Mouse (Mus musculus): ENCODE results near the gene Fbxl22. TPM values are rescaled to one million over a fixed set of nuclear protein-coding genes. Genes with fewer than 3 reads are reported as not detected.

The Fbxl22 gene
- polyA plus RNA-seq, 1 experiment from 2014 or later, result 0.72 TPM

DNA sequence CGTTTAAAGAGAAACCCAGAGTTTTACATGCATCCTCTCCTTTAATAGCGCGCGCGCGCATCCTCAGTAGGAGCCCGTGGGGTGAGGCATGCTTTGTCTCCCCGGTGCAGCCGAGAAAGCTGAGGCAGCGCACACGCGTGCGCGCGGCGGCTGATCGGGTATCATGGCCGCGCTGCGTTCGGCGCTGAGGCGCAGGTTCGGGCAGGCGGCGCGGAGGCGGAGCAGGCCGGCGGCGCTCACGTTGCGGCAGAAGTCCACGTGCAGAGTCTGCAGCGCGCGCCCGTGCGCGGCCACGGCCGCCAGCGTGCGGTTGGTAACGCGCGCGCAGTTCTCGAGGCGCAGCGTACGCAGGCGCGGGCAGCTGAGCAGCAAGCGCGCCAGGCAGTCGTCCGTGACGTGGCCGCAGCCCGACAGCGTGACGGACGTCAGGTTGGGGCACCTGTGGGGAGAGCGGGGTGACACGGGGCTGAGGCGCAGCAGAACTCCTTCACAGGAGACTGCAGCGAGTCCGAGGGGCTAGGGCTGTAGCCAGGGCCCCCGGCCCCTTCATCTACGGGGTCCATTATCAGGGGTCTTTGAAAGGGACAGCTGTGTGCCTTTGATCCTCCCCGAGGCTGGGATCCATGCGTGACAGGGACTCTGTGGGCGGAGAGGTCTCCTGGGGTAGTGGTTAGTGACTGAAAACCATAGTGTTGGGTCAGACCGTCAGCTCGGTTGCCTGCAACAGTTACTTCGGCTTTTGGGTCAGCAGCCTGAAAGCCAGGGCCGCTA, 2.6 kb downstream of the Fbxl22 start:
- H3K9me3 ChIP-seq (replicated peaks; ENCODE audit: control insufficient read depth, low read length, poor library complexity, severe bottlenecking), result no peaks in the 10 kb centered on the region
- peaks cover 7% of the 10 kb centered on the region; the same call in 1 of the 2 replicates for H3K4me1 ChIP-seq (ENCODE audit: control insufficient read depth, insufficient read depth, low read length)
- H3K27me3 ChIP-seq (ENCODE audit: control insufficient read depth, insufficient read depth, low read depth, low read length), result no peaks in the 10 kb centered on the region
- peak overlapping the region; percentile 46 for H3K4me3 ChIP-seq (ENCODE audit: low read depth, low read length)
- peak overlapping the region; percentile 58 for H3K9ac ChIP-seq (ENCODE audit: low read depth, low read length)
- WGBS, result under 1% methylated on average over 78 of the region's 78 CpGs
- H3K27ac ChIP-seq (ENCODE audit: low read length), result peak overlapping the region; percentile 92
- H3K4me2 ChIP-seq (ENCODE audit: low read length), result peak overlapping the region; percentile 71
- peak; percentile 94 for ATAC-seq
- peaks cover 24% of the 10 kb centered on the region for H3K36me3 ChIP-seq (ENCODE audit: control insufficient read depth, insufficient read depth, low read length)

DNA sequence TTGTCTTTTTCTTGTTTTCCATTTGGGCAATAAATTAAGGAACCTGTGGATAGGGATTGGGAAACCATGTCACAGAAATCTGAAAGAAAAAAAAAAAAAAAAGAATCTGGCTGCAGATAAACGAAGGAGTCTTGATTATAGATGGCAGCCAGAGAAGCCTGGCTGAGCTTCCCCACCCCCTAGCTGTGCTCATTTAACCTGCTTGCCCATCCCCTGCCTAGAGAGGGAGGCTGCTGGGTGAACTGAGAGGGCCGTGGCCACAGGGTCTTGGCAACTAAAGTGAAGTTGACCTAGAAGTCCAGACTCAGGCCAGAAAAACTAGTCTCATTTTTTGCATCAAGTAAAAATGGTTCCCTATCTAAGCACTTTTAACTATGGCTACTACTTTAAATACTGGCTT, 3.4 kb downstream of the Fbxl22 start:
- ATAC-seq, result no peak
- peak overlapping the region; percentile 71 for H3K4me2 ChIP-seq (ENCODE audit: low read length)
- peaks cover 17% of the 10 kb centered on the region for H3K36me3 ChIP-seq (ENCODE audit: control insufficient read depth, insufficient read depth, low read length)
- H3K27ac ChIP-seq (ENCODE audit: low read length), result peak overlapping the region; percentile 92
- WGBS, result 5% methylated on average over 2 of the region's 2 CpGs
- peak overlapping the region; percentile 46 for H3K4me3 ChIP-seq (ENCODE audit: low read depth, low read length)
- H3K9me3 ChIP-seq (replicated peaks; ENCODE audit: control insufficient read depth, low read length, poor library complexity, severe bottlenecking), result no peaks in the 10 kb centered on the region
- peak overlapping the region; percentile 58 for H3K9ac ChIP-seq (ENCODE audit: low read depth, low read length)
- no peaks in the 10 kb centered on the region for H3K27me3 ChIP-seq (ENCODE audit: control insufficient read depth, insufficient read depth, low read depth, low read length)
- peaks cover 7% of the 10 kb centered on the region; the same call in 1 of the 2 replicates for H3K4me1 ChIP-seq (ENCODE audit: control insufficient read depth, insufficient read depth, low read length)

GRCm38 (mm10) chr9:66510351-66510841, 4.0 kb downstream of the Fbxl22 start:
- H3K9ac ChIP-seq (ENCODE audit: low read depth, low read length), result peak overlapping the region; percentile 42; the same call in 1 of the 2 replicates
- H3K27me3 ChIP-seq (ENCODE audit: control insufficient read depth, insufficient read depth, low read depth, low read length), result no peaks in the 10 kb centered on the region
- no peaks in the 10 kb centered on the region for H3K9me3 ChIP-seq (replicated peaks; ENCODE audit: control insufficient read depth, low read length, poor library complexity, severe bottlenecking)
- 50% methylated on average over 7 of the region's 7 CpGs for WGBS
- no peak overlapping the region for H3K4me3 ChIP-seq (ENCODE audit: low read depth, low read length)
- no peak for ATAC-seq
- H3K4me2 ChIP-seq (ENCODE audit: low read length), result peak overlapping the region; percentile 71; the same call in 1 of the 2 replicates
- peaks cover 19% of the 10 kb centered on the region for H3K36me3 ChIP-seq (ENCODE audit: control insufficient read depth, insufficient read depth, low read length)
- peaks cover 7% of the 10 kb centered on the region; the same call in 1 of the 2 replicates for H3K4me1 ChIP-seq (ENCODE audit: control insufficient read depth, insufficient read depth, low read length)
- H3K27ac ChIP-seq (ENCODE audit: low read length), result peak overlapping the region; percentile 92

DNA sequence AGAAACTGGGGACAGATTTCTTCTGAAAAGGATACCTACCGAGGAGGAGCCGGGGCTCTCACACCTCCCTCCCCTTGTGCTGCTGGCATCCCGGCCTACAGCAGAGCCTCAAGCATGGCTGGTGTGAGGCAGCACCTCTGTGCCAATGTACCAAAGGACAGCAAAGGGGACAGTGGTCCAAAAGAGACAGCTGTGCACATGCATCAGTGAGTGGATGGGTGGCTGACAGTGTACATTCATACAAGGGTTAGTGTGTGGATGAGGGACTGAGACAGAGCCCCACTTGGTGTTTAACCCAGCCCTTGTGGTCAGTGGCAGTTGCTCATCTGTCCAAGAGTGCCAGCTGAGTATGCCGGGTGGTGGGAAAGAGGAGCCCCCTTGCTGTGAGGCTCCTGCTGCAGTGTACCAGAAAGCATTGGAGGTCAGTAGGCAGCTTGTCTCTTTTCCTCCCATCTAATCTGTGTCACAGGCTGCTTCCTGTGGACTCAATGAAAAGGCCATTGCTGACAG, 5.4 kb downstream of the Fbxl22 start:
- H3K27ac ChIP-seq (ENCODE audit: low read length), result no peak overlapping the region
- WGBS, result 59% methylated on average over 4 of the region's 4 CpGs

GRCm38 (mm10) chr9:66507684-66508083, 6.7 kb downstream of the Fbxl22 start:
- Histone ChIP-seq H3K27me3 (ENCODE audit: control insufficient read depth, insufficient read depth, low read depth, low read length) (no peaks in the 10 kb centered on the region), H3K4me2 (ENCODE audit: low read length) (no peak overlapping the region), H3K9ac (ENCODE audit: low read depth, low read length) (no peak overlapping the region), H3K4me1 (ENCODE audit: control insufficient read depth, insufficient read depth, low read length) (peaks cover 7% of the 10 kb centered on the region; the same call in 1 of the 2 replicates), H3K27ac (ENCODE audit: low read length) (no peak overlapping the region), H3K4me3 (ENCODE audit: low read depth, low read length) (no peak overlapping the region), H3K36me3 (ENCODE audit: control insufficient read depth, insufficient read depth, low read length) (peaks cover 29% of the 10 kb centered on the region), H3K9me3 (replicated peaks; ENCODE audit: control insufficient read depth, low read length, poor library complexity, severe bottlenecking) (no peaks in the 10 kb centered on the region)
- 78% methylated on average over 3 of the region's 3 CpGs for WGBS
- ATAC-seq, result no peak

More for the DNA sequence above, 5.4 kb downstream of the Fbxl22 start:
- no peaks in the 10 kb centered on the region for H3K9me3 ChIP-seq (replicated peaks; ENCODE audit: control insufficient read depth, low read length, poor library complexity, severe bottlenecking)
- no peak for ATAC-seq
- no peaks in the 10 kb centered on the region for H3K27me3 ChIP-seq (ENCODE audit: control insufficient read depth, insufficient read depth, low read depth, low read length)
- H3K9ac ChIP-seq (ENCODE audit: low read depth, low read length), result no peak overlapping the region
- H3K36me3 ChIP-seq (ENCODE audit: control insufficient read depth, insufficient read depth, low read length), result peaks cover 29% of the 10 kb centered on the region
- H3K4me2 ChIP-seq (ENCODE audit: low read length), result no peak overlapping the region
- no peak overlapping the region for H3K4me3 ChIP-seq (ENCODE audit: low read depth, low read length)
- H3K4me1 ChIP-seq (ENCODE audit: control insufficient read depth, insufficient read depth, low read length), result peaks cover 7% of the 10 kb centered on the region; the same call in 1 of the 2 replicates

DNA sequence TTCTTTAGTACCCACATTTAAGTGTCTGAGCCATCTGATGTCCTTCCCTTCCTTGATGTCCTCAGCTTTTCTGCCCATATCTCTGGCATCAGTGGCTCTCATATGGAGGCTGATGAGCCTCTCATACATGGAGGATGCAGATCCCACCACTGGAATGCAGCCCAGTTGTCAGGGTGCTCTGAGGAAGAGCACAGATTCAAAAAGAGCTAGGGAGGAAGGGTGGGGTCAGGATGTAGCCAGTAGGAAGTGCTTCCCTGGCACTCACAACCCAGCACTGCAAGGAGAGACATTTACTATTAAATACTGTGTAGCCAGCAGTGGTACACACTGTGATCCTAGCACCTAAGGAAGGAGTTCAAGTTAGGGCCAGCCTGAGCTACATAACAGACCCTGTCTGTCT, 8.0 kb downstream of the Fbxl22 start:
- Histone ChIP-seq H3K4me1 (ENCODE audit: control insufficient read depth, insufficient read depth, low read length) (peaks cover 7% of the 10 kb centered on the region; the same call in 1 of the 2 replicates), H3K9ac (ENCODE audit: low read depth, low read length) (no peak overlapping the region), H3K27ac (ENCODE audit: low read length) (no peak overlapping the region), H3K4me3 (ENCODE audit: low read depth, low read length) (no peak overlapping the region), H3K36me3 (ENCODE audit: control insufficient read depth, insufficient read depth, low read length) (peaks cover 36% of the 10 kb centered on the region), H3K4me2 (ENCODE audit: low read length) (no peak overlapping the region), H3K27me3 (ENCODE audit: control insufficient read depth, insufficient read depth, low read depth, low read length) (no peaks in the 10 kb centered on the region), H3K9me3 (replicated peaks; ENCODE audit: control insufficient read depth, low read length, poor library complexity, severe bottlenecking) (no peaks in the 10 kb centered on the region)
- no peak for ATAC-seq

DNA sequence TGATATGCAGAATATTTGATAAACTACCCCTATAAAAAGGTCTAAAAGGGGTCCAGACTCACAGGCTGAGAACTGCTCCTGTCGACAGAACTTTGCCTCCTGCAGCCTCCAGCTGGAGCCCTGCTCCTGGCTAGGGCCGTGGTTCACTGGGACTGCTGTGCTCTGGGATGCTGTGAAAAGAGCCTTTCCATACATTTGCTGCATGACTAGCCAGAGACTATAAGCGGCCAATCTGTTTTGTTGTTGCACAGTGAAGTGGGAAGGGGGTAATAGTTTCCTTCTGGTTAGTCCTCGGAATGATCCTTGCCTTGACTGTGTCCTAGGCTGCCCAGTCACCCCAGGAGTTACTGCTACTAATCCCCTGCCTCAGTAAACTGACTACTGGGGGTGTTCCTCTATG, 8.4 kb downstream of the Fbxl22 start:
- H3K27me3 ChIP-seq (ENCODE audit: control insufficient read depth, insufficient read depth, low read depth, low read length), result no peaks in the 10 kb centered on the region
- H3K4me1 ChIP-seq (ENCODE audit: control insufficient read depth, insufficient read depth, low read length), result peaks cover 6% of the 10 kb centered on the region; the same call in 1 of the 2 replicates
- no peak overlapping the region for H3K4me3 ChIP-seq (ENCODE audit: low read depth, low read length)
- H3K27ac ChIP-seq (ENCODE audit: low read length), result no peak overlapping the region
- no peak overlapping the region for H3K9ac ChIP-seq (ENCODE audit: low read depth, low read length)
- peaks cover 38% of the 10 kb centered on the region for H3K36me3 ChIP-seq (ENCODE audit: control insufficient read depth, insufficient read depth, low read length)
- H3K4me2 ChIP-seq (ENCODE audit: low read length), result no peak overlapping the region
- no peak for ATAC-seq
- WGBS, result 8% methylated on average over 4 of the region's 4 CpGs
- no peaks in the 10 kb centered on the region for H3K9me3 ChIP-seq (replicated peaks; ENCODE audit: control insufficient read depth, low read length, poor library complexity, severe bottlenecking)

DNA sequence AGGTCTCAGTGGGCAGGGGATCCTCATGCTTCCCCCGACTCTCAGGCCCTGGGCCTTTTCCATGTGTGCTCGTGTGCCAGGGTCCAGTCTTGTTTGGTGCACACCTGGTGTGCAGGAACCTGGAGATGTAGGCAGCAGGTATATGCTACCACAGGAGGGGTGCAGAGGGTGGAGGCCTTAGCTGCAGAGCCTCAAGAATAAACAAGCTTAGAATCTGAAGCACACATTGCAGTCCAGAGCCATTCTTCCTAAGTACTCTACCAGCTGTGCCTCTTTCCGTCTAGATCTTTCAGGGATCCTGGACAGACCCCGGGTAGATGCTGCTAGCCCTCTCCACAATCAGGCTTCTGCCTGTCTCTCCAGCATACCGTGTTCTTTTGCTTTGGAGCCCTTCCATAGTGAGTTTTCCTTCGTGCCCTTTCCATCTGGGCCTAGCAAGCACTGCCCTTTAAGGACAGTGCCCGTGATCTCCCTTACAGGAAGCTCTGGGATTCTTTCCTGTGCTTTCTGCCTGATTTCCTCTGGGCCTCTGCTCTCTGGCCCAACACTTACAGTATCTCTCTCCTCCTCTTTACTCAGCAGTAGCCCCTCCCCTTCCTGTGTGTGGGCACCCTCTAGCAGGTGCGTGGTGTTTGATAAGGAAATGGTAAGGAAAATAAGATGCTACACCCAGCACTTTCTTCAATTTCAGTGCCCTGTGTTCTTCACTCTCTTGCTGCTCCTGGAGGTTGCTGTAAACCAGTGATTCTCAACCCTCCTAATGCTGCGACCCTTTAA, 9.1 kb downstream of the Fbxl22 start:
- H3K4me3 ChIP-seq (ENCODE audit: low read depth, low read length), result no peak overlapping the region
- no peak overlapping the region for H3K27ac ChIP-seq (ENCODE audit: low read length)
- peaks cover 38% of the 10 kb centered on the region for H3K36me3 ChIP-seq (ENCODE audit: control insufficient read depth, insufficient read depth, low read length)
- WGBS, result 51% methylated on average over 9 of the region's 9 CpGs
- H3K4me2 ChIP-seq (ENCODE audit: low read length), result no peak overlapping the region
- H3K27me3 ChIP-seq (ENCODE audit: control insufficient read depth, insufficient read depth, low read depth, low read length), result no peaks in the 10 kb centered on the region
- ATAC-seq, result no peak
- no peaks in the 10 kb centered on the region for H3K9me3 ChIP-seq (replicated peaks; ENCODE audit: control insufficient read depth, low read length, poor library complexity, severe bottlenecking)
- no peaks in the 10 kb centered on the region; the same call in 1 of the 2 replicates for H3K4me1 ChIP-seq (ENCODE audit: control insufficient read depth, insufficient read depth, low read length)
- H3K9ac ChIP-seq (ENCODE audit: low read depth, low read length), result no peak overlapping the region

Measured in midbrain, embryonic 16.5 days (tissue).